Mouse (Mus musculus): ENCODE results near the gene Rcor2. TPM values are rescaled to one million over a fixed set of nuclear protein-coding genes. Genes with fewer than 3 reads are reported as not detected.

Gene Rcor2
- polyA plus RNA-seq (2012; rRNA removed) = 148 and 215 TPM in 2 replicates

DNA sequence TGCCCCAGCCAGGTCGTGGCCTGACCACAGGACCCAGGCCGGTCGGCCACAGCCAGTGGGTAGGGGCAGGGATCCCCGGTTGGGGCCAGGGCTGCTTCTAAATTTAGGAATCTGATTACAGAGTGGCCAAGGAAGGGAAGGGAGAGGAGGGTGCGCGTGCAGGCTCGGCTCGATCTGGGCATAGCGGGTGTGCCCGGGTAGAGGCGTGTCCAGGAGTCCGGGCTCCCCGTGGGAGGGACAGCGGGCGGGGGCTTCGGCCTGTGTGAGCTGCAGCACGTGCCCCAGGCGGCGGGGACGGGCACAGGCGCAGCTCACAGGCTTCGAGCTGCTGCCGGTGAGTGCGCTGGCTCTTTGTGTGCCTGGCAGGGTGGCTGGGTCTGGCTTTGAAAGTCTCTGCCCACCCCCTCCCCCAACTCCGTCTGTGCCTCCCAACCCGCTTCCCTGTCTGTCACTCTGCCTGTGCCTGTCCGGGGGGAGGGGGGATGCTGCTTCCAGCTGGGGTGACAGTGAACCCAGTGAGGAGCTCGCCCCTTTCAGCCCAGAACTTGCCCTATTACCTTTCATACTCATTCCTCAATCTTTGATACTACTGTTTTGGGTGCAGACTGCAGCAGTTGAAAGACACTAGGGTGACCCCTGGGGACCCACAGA, at the start of gene Rcor2:
Gene Rcor2, plus strand, starts transcription at position 235 of the 651 bp plus-strand sequence.

DNA sequence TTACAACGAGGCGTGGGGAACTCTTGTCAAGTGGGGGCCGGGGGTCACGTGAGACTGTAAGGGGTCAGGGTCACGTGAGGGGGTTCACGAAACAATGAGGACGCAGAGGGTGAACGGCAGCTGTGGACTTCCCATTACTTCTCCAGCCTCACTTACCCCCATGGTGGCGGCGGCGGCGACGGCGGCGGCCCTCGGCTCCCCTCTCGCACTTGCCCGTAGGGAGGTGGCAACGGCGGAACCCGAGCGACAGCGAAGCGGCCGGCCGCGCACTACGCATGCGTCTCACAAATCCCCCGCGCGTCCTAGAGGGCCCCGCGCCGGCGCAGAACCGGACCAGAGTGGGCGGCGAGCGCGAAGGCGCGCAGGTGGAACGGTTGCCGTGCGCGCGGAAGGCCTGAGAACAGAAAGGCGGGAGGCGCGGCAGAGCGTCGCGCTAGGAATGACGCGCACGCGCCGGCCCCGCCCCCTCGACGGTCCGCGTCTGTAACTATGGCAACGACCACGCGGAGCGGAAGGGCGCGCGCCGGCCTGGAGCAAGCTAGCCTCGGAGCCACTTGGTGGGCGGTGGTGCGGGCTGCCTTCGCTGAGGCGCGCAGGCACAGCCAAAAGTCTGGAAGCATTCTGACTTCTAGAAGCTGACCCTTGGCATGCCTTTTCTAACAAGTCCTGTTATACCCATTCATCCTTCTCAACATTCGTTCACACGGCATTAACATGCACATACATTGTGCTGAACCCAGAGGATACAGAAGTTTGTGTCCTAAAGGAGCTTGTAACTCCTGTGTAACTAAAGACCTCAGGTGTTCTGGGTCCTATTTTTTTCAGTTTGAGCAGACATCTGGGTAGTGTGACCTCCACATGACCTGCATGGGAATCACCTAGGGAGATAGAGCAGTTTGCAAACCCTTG, 26.1 kb upstream of the Rcor2 start, which contains the start of gene Naa40:
Gene Naa40, minus strand, starts transcription at position 402 of the 909 bp plus-strand sequence.

Other genes starting within 250 kb of the Rcor2 start
- gene Fermt3, start 247.9 kb upstream of the Rcor2 start, polyA plus RNA-seq (2012; rRNA removed) = 5.4 and 5.5 TPM in 2 replicates
- gene Stip1, start 227.4 kb upstream of the Rcor2 start, polyA plus RNA-seq (2012; rRNA removed) = 177 and 196 TPM in 2 replicates
- gene Macrod1, start 210.5 kb upstream of the Rcor2 start, polyA plus RNA-seq (2012; rRNA removed) = 5.6 and 9.3 TPM in 2 replicates
- gene Flrt1, start 161.6 kb upstream of the Rcor2 start, polyA plus RNA-seq (2012; rRNA removed) = 3.0 and 3.3 TPM in 2 replicates
- 162 and 172 TPM in 2 replicates for gene Otub1, start 61.0 kb upstream of the Rcor2 start, polyA plus RNA-seq (2012; rRNA removed)
- gene Cox8a, start 49.7 kb upstream of the Rcor2 start, polyA plus RNA-seq (2012; rRNA removed) = 562 and 588 TPM in 2 replicates
- 68.7 and 70.7 TPM in 2 replicates for gene Naa40, start 26.1 kb upstream of the Rcor2 start, polyA plus RNA-seq (2012; rRNA removed)
- gene Mark2, start 74.5 kb downstream of the Rcor2 start, polyA plus RNA-seq (2012; rRNA removed) = 65.3 and 69.7 TPM in 2 replicates
- 38.2 and 39.4 TPM in 2 replicates for gene Spindoc, start 115.7 kb downstream of the Rcor2 start, polyA plus RNA-seq (2012; rRNA removed)
- gene 2700081O15Rik, start 150.3 kb downstream of the Rcor2 start, polyA plus RNA-seq (2012; rRNA removed) = 140 and 156 TPM in 2 replicates
- 374 and 377 TPM in 2 replicates for gene Rtn3, start 216.0 kb downstream of the Rcor2 start, polyA plus RNA-seq (2012; rRNA removed)
- 14.2 and 17.2 TPM in 2 replicates for gene Atl3, start 226.7 kb downstream of the Rcor2 start, polyA plus RNA-seq (2012; rRNA removed)

Measured in central nervous system, embryonic 14 days (tissue).